Mouse (Mus musculus): ENCODE measurements at regions not wholly inside any gene's neighbourhood (a gene's known extent, or its start where the extent isn't known, plus 50 kb on each side); places are given as distances from the start of the nearest gene placed in this dataset.

GRCm38 (mm10) chr2:79061645-79062044 is 193.6 kb upstream of the Itga4 start:
- Histone ChIP-seq H3K9ac (no peak overlapping the region), H3K4me2 (no peak overlapping the region), H3K4me3 (replicated peaks) (no peak overlapping the region), H3K9me3 (replicated peaks) (no peaks in the 10 kb centered on the region), H3K36me3 (no peaks in the 10 kb centered on the region), H3K4me1 (no peaks in the 10 kb centered on the region), H3K27ac (no peak overlapping the region), H3K27me3 (no peaks in the 10 kb centered on the region)
- no peak for ATAC-seq (replicated peaks; ENCODE audit: low FRiP score)
- 85% methylated on average over 4 of the region's 4 CpGs for WGBS

GRCm38 (mm10) chr2:79062196-79062636 is 193.0 kb upstream of the Itga4 start:
- H3K36me3 ChIP-seq = no peaks in the 10 kb centered on the region
- H3K27me3 ChIP-seq = no peaks in the 10 kb centered on the region
- 54% methylated on average over 6 of the region's 6 CpGs for WGBS
- H3K9me3 ChIP-seq (replicated peaks) = no peaks in the 10 kb centered on the region
- no peak for ATAC-seq (replicated peaks; ENCODE audit: low FRiP score)
- H3K9ac ChIP-seq = no peak overlapping the region
- no peaks in the 10 kb centered on the region for H3K4me1 ChIP-seq
- H3K27ac ChIP-seq = no peak overlapping the region
- H3K4me3 ChIP-seq (replicated peaks) = no peak overlapping the region
- H3K4me2 ChIP-seq = no peak overlapping the region

- ATAC-seq (replicated peaks; ENCODE audit: low FRiP score) = no peak
- WGBS = 83% methylated on average over 2 of the region's 2 CpGs
- H3K4me3 ChIP-seq (replicated peaks) = no peak overlapping the region
These were observed 191.6 kb upstream of the Itga4 start for GRCm38 (mm10) chr2:79063641-79064040.

GRCm38 (mm10) chr2:79065321-79065720 is 189.9 kb upstream of the Itga4 start:
- Histone ChIP-seq H3K36me3 (no peaks in the 10 kb centered on the region), H3K4me2 (no peak overlapping the region), H3K9ac (no peak overlapping the region), H3K4me3 (replicated peaks) (no peak overlapping the region), H3K27me3 (no peaks in the 10 kb centered on the region), H3K4me1 (no peaks in the 10 kb centered on the region), H3K9me3 (replicated peaks) (no peaks in the 10 kb centered on the region), H3K27ac (no peak overlapping the region)
- ATAC-seq (replicated peaks; ENCODE audit: low FRiP score) = no peak
- 92% methylated on average over 1 of the region's 1 CpGs for WGBS

More at GRCm38 (mm10) chr2:79063641-79064040, 191.6 kb upstream of the Itga4 start:
- Histone ChIP-seq H3K4me2 (no peak overlapping the region), H3K9ac (no peak overlapping the region), H3K27ac (no peak overlapping the region), H3K4me1 (no peaks in the 10 kb centered on the region), H3K36me3 (no peaks in the 10 kb centered on the region), H3K27me3 (no peaks in the 10 kb centered on the region), H3K9me3 (replicated peaks) (no peaks in the 10 kb centered on the region)

GRCm38 (mm10) chr2:79076115-79076514 is 179.1 kb upstream of the Itga4 start:
- no peak for ATAC-seq (replicated peaks; ENCODE audit: low FRiP score)
- H3K4me1 ChIP-seq = 0 out of 2 replicates have a peak, but pooled peaks cover 3% of the 10 kb centered on the region
- no peaks in the 10 kb centered on the region for H3K27me3 ChIP-seq
- H3K4me2 ChIP-seq = no peak overlapping the region
- H3K27ac ChIP-seq = no peak overlapping the region
- no peak overlapping the region for H3K4me3 ChIP-seq (replicated peaks)
- 49% methylated on average over 2 of the region's 2 CpGs for WGBS
- no peaks in the 10 kb centered on the region for H3K9me3 ChIP-seq (replicated peaks)
- no peak overlapping the region for H3K9ac ChIP-seq
- no peaks in the 10 kb centered on the region for H3K36me3 ChIP-seq

GRCm38 (mm10) chr2:79078836-79079394 is 176.3 kb upstream of the Itga4 start:
- WGBS = 43% methylated on average over 5 of the region's 5 CpGs
- no peak overlapping the region for H3K4me2 ChIP-seq
- H3K27ac ChIP-seq = peak overlapping the region; percentile 66

GRCm38 (mm10) chr2:79081769-79082168 is 173.5 kb upstream of the Itga4 start:
- no peaks in the 10 kb centered on the region for H3K36me3 ChIP-seq

More at GRCm38 (mm10) chr2:79078836-79079394, 176.3 kb upstream of the Itga4 start:
- no peak overlapping the region for H3K4me3 ChIP-seq (replicated peaks)
- no peak for ATAC-seq (replicated peaks; ENCODE audit: low FRiP score)
- no peaks in the 10 kb centered on the region for H3K36me3 ChIP-seq
- H3K27me3 ChIP-seq = no peaks in the 10 kb centered on the region
- 0 out of 2 replicates have a peak, but pooled peaks cover 5% of the 10 kb centered on the region for H3K4me1 ChIP-seq
- H3K9ac ChIP-seq = no peak overlapping the region
- no peaks in the 10 kb centered on the region for H3K9me3 ChIP-seq (replicated peaks)

GRCm38 (mm10) chr2:79086280-79086679 is 168.9 kb upstream of the Itga4 start:
- H3K27ac ChIP-seq = no peak overlapping the region
- WGBS = 84% methylated on average over 4 of the region's 4 CpGs
- H3K4me2 ChIP-seq = no peak overlapping the region
- no peak overlapping the region for H3K4me3 ChIP-seq (replicated peaks)
- peaks cover 9% of the 10 kb centered on the region for H3K4me1 ChIP-seq
- no peaks in the 10 kb centered on the region for H3K36me3 ChIP-seq
- no peak overlapping the region for H3K9ac ChIP-seq
- H3K27me3 ChIP-seq = no peaks in the 10 kb centered on the region
- H3K9me3 ChIP-seq (replicated peaks) = no peaks in the 10 kb centered on the region
- ATAC-seq (replicated peaks; ENCODE audit: low FRiP score) = no peak

More at GRCm38 (mm10) chr2:79081769-79082168, 173.5 kb upstream of the Itga4 start:
- Histone ChIP-seq H3K27ac (no peak overlapping the region), H3K9ac (no peak overlapping the region), H3K4me3 (replicated peaks) (no peak overlapping the region), H3K27me3 (no peaks in the 10 kb centered on the region), H3K9me3 (replicated peaks) (no peaks in the 10 kb centered on the region), H3K4me2 (no peak overlapping the region), H3K4me1 (peaks cover 5% of the 10 kb centered on the region; the same call in 1 of the 2 replicates)
- ATAC-seq (replicated peaks; ENCODE audit: low FRiP score) = no peak
- 84% methylated on average over 2 of the region's 2 CpGs for whole genome bisulfite sequencing

- ATAC-seq (replicated peaks; ENCODE audit: low FRiP score) = peak; percentile 17; the same call in 1 of the 2 replicates
- 44% methylated on average over 9 of the region's 9 CpGs for WGBS
- Histone ChIP-seq H3K36me3 (no peaks in the 10 kb centered on the region), H3K9me3 (replicated peaks) (no peaks in the 10 kb centered on the region), H3K9ac (no peak overlapping the region), H3K4me1 (peaks cover 6% of the 10 kb centered on the region), H3K4me2 (peak overlapping the region; percentile 39), H3K4me3 (replicated peaks) (peak overlapping the region; percentile 18; the same call in 1 of the 2 replicates), H3K27me3 (no peaks in the 10 kb centered on the region), H3K27ac (peak overlapping the region; percentile 55)
These were observed 168.2 kb upstream of the Itga4 start for GRCm38 (mm10) chr2:79086857-79087578.

GRCm38 (mm10) chr2:79087600-79088205 is 167.5 kb upstream of the Itga4 start:
- Histone ChIP-seq H3K4me3 (replicated peaks) (peak overlapping the region; percentile 18; the same call in 1 of the 2 replicates), H3K27me3 (no peaks in the 10 kb centered on the region), H3K36me3 (no peaks in the 10 kb centered on the region), H3K27ac (peak overlapping the region; percentile 55), H3K4me2 (peak overlapping the region; percentile 39), H3K9me3 (replicated peaks) (no peaks in the 10 kb centered on the region), H3K4me1 (peaks cover 6% of the 10 kb centered on the region), H3K9ac (no peak overlapping the region)
- WGBS = 25% methylated on average over 9 of the region's 9 CpGs
- peak; percentile 91 for ATAC-seq (replicated peaks; ENCODE audit: low FRiP score)

GRCm38 (mm10) chr2:79090273-79090672 is 165.0 kb upstream of the Itga4 start:
- Histone ChIP-seq H3K36me3 (no peaks in the 10 kb centered on the region), H3K9me3 (replicated peaks) (no peaks in the 10 kb centered on the region), H3K4me2 (no peak overlapping the region), H3K4me1 (peaks cover 6% of the 10 kb centered on the region), H3K9ac (no peak overlapping the region), H3K4me3 (replicated peaks) (no peak overlapping the region), H3K27me3 (no peaks in the 10 kb centered on the region), H3K27ac (no peak overlapping the region)
- WGBS = 82% methylated on average over 2 of the region's 2 CpGs
- ATAC-seq (replicated peaks; ENCODE audit: low FRiP score) = no peak

GRCm38 (mm10) chr2:79094298-79094697 is 160.9 kb upstream of the Itga4 start:
- peak overlapping the region; percentile 73 for H3K27ac ChIP-seq
- WGBS = 10% methylated on average over 1 of the region's 1 CpGs
- H3K4me1 ChIP-seq = no peaks in the 10 kb centered on the region
- H3K36me3 ChIP-seq = no peaks in the 10 kb centered on the region
- H3K27me3 ChIP-seq = no peaks in the 10 kb centered on the region
- no peak overlapping the region for H3K4me3 ChIP-seq (replicated peaks)
- H3K9me3 ChIP-seq (replicated peaks) = no peaks in the 10 kb centered on the region
- H3K4me2 ChIP-seq = no peak overlapping the region
- no peak overlapping the region for H3K9ac ChIP-seq
- ATAC-seq (replicated peaks; ENCODE audit: low FRiP score) = no peak
